Comparison of ENCODE assay signal across 13 mouse cellular contexts in the genomic region with DNA sequence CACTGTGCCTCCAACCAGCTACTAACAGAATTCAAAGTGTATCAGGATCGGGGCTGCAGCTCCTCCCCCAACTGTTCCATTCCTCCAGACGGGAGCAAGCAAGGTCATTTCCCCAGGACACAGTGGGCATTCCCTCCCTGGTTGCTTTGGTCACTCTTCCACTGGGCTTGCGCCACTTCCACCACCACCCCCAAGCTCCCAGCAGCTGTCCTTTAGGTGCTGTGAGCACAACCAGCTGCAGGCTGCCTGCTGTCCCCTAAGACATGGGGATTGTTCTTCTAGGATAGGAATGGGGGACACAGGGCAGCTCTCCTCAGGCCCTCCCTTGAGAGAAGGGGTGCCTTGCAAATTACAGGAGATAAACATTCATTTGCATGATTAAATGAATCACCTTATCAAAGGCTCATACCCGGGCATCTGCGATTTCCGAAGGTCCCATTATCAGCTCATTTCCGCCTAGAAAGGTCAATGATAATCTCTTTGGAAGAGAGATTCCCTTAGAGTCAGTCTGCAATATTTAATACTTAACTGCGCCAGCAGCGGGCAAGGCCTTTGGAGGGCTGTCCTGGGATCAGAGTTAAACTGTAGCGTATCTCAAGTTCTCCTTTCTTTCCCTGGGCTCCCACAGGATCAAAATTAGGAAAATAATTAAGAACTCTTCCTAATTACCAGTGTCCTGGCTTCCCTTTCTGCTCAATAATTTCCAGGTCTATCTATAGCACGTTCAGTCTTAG. TPM values are rescaled to one million over a fixed set of nuclear protein-coding genes. Genes with fewer than 3 reads are reported as not detected.
DNase-seq lines count a peak whose midpoint lies in the region; ATAC-seq and TF ChIP-seq lines count a peak whose summit lies in the region.
"Had no signal": no experiment of that assay in that cellular context is flagged by ENCODE, and none has a peak within 500 bp of the region (broad histone marks: within the 10 kb centered on the region; RNA-seq: fewer than 3 reads in every experiment).

No protein-coding gene starts in this region.

- no peak overlapping the region for H3K9ac ChIP-seq in kidney, embryonic 16.5 days (replicated peaks; ENCODE audit: low read length)
- H3K9ac ChIP-seq: forebrain, embryonic 12.5 days; neural tube, embryonic 12.5 days had no signal

- H3K4me2 ChIP-seq in kidney, embryonic 16.5 days (replicated peaks; ENCODE audit: low read depth, low read length) = no peak overlapping the region
- H3K4me2 ChIP-seq: forebrain, embryonic 12.5 days; neural tube, embryonic 12.5 days had no signal

- no peak for TF ChIP-seq CTCF in cerebellum, adult 2 months (IDR thresholded peaks at IDR 0.05; ENCODE audit: borderline replicate concordance, insufficient read depth, low read depth, low read length)

- peaks cover 21% of the 10 kb centered on the region; the same call in 1 of the 2 replicates for H3K4me1 ChIP-seq in kidney, embryonic 16.5 days (ENCODE audit: insufficient read depth, low read length)
- H3K4me1 ChIP-seq in cerebellum, adult 2 months (ENCODE audit: control insufficient read depth, insufficient read depth, low read length) = no peaks in the 10 kb centered on the region
- H3K4me1 ChIP-seq: neural tube, embryonic 12.5 days had no signal

- no peaks in the 10 kb centered on the region for H3K36me3 ChIP-seq in kidney, embryonic 16.5 days (ENCODE audit: insufficient read depth, low read length)
- H3K36me3 ChIP-seq: forebrain, embryonic 12.5 days; neural tube, embryonic 12.5 days had no signal

- H3K27ac ChIP-seq in kidney, embryonic 16.5 days (ENCODE audit: low read length) = peak overlapping the region; percentile 57
- no peak overlapping the region for H3K27ac ChIP-seq in cerebellum, adult 2 months (ENCODE audit: insufficient read depth, low read length)
- H3K27ac ChIP-seq: forebrain, embryonic 12.5 days; neural tube, embryonic 12.5 days had no signal

- no peak overlapping the region for H3K4me3 ChIP-seq in kidney, embryonic 16.5 days (ENCODE audit: low read length)
- H3K4me3 ChIP-seq in cerebellum, adult 2 months (replicated peaks; ENCODE audit: insufficient read depth, low read depth, low read length) = no peak overlapping the region
- H3K4me3 ChIP-seq: forebrain, embryonic 12.5 days; neural tube, embryonic 12.5 days had no signal

- H3K27me3 ChIP-seq in kidney, embryonic 16.5 days (ENCODE audit: insufficient read depth, low read length) = no peaks in the 10 kb centered on the region
- H3K27me3 ChIP-seq in cerebellum, adult 2 months (ENCODE audit: control insufficient read depth, insufficient read depth, low read length) = no peaks in the 10 kb centered on the region
- H3K27me3 ChIP-seq: forebrain, embryonic 12.5 days; neural tube, embryonic 12.5 days had no signal

- ATAC-seq in kidney, embryonic 16.5 days (ENCODE audit: low FRiP score, low TSS enrichment) = 0 out of 2 replicates have a peak, but pooled peaks have one; percentile 61
- ATAC-seq: midbrain, embryonic 16.5 days had no signal

- TF ChIP-seq POLR2A in cerebellum, adult 2 months (IDR thresholded peaks at IDR 0.05; ENCODE audit: borderline replicate concordance, insufficient read depth, low read length) = no peak

- H3K9me3 ChIP-seq in kidney, embryonic 16.5 days (ENCODE audit: low read length) = no peaks in the 10 kb centered on the region
- H3K9me3 ChIP-seq: forebrain, embryonic 12.5 days; neural tube, embryonic 12.5 days had no signal

- peak; percentile 78 to 86 for DNase-seq in adrenal gland, adult (ENCODE audit: inconsistent age in 2 of 2, low spot score in 1 of 2)
- no peak for DNase-seq in adrenal gland, adult 8-10 months
- DNase-seq in kidney, adult 9 months = peak; percentile 63
- DNase-seq in kidney, postnatal 10 days = no peak
- peak; percentile 47 for DNase-seq in ZHBTc4 (ENCODE audit: low read depth, low spot score)
- no peak for DNase-seq in cerebellum, adult 2 months
- no peak for DNase-seq in thymus, postnatal 36 days
- DNase-seq: left cerebral cortex, postnatal 4 days; right cerebral cortex, adult 18-20 months had no signal

- 47% methylated on average over 11 of the region's 11 CpGs for WGBS in kidney, embryonic 16.5 days
- 63% methylated on average over 11 of the region's 11 CpGs for WGBS in cerebellum, adult 2 months

RNA-seq across cellular contexts. Expression of gene Tmem154, which starts 26.1 kb away (rescaled TPM):
- 1 to 10 TPM; 2.2 to 3.8 (median 2.9) TPM for total RNA-seq in adrenal gland, adult 8-10 months (2022)
- 0.82 and 0.89 TPM in 2 replicates for polyA plus RNA-seq in kidney, embryonic 16.5 days (2015; fragmentation: Nextera tagmentation; extraction: Ambion mirVana)
- 0.46 and 0.62 TPM in 2 replicates for polyA plus RNA-seq in cerebellum, adult 2 months (2012; rRNA removed)

RNA-seq across cellular contexts. Expression of gene Tigd4, which starts 46.6 kb away (rescaled TPM):
- total RNA-seq in adrenal gland, adult 8-10 months (2022) = under 1 TPM in 2 of 4 experiments, not detected in 2; 0.06 to 0.18 TPM
- polyA plus RNA-seq in kidney, embryonic 16.5 days (2015; fragmentation: Nextera tagmentation; extraction: Ambion mirVana) = 0.09 TPM in 1 of 2 replicates, not detected in the other
- polyA plus RNA-seq in cerebellum, adult 2 months (2012; rRNA removed) = 0.06 and 0.11 TPM in 2 replicates
- total RNA-seq: left cerebral cortex, postnatal 4 days had no signal
- polyA plus RNA-seq: forebrain, embryonic 12.5 days; midbrain, embryonic 16.5 days had no signal

RNA-seq across cellular contexts. Expression of gene Arfip1, which starts 57.5 kb away (rescaled TPM):
- 10 to 100 TPM; 47.6 to 58.3 (median 54.6) TPM for total RNA-seq in adrenal gland, adult 8-10 months (2022)
- 51.5 and 52.6 TPM in 2 replicates for polyA plus RNA-seq in kidney, embryonic 16.5 days (2015; fragmentation: Nextera tagmentation; extraction: Ambion mirVana)
- 16.6 and 17.1 TPM in 2 replicates for polyA plus RNA-seq in cerebellum, adult 2 months (2012; rRNA removed)

Comparison
In these comparisons a context has a peak if more than half of its experiments do, and no peak if none do; other contexts are left out.
1. DNase-seq: peak in adrenal gland, adult (2 of 2), kidney, adult 9 months (single experiment) and ZHBTc4 (single experiment); none in adrenal gland, adult 8-10 months (single experiment), kidney, postnatal 10 days (single experiment), cerebellum, adult 2 months (0 of 2) and thymus, postnatal 36 days (0 of 2).